15 mouse cellular contexts compared by ENCODE assay signal in genomic region chr3:84657240-84657639, GRCm38 (mm10). TPM values are rescaled to one million over a fixed set of nuclear protein-coding genes. Genes with fewer than 3 reads are reported as not detected.
A peak's percentile ranks its signal among the peaks of the same experiment; 100 is the strongest.
DNase-seq lines count a peak whose midpoint lies in the region; ATAC-seq lines count a peak whose summit lies in the region.
"Had no signal": no experiment of that assay in that cellular context is flagged by ENCODE, and none has a peak within 500 bp of the region (broad histone marks: within the 10 kb centered on the region; RNA-seq: fewer than 3 reads in every experiment).

No protein-coding gene starts in this region.

- DNase-seq in kidney, postnatal 36 days = no peak
- peak; percentile 36 for DNase-seq in CD4-positive, CD25-positive, alpha-beta regulatory T cell, adult 2 months (ENCODE audit: low read depth, low spot score)
- no peak for DNase-seq in left cerebral cortex, adult 11 months (ENCODE audit: low spot score)
- no peak for DNase-seq in testis, postnatal 14 days (ENCODE audit: low spot score)
- DNase-seq: adrenal gland, postnatal 10 days; cerebellum, adult 18-20 months; kidney, adult 2 months; midbrain, embryonic 14.5 days; right cerebral cortex, postnatal 25 days had no signal

- ATAC-seq in kidney, embryonic 15.5 days (replicated peaks; ENCODE audit: low FRiP score) = no peak
- peak; percentile 30 for ATAC-seq in activated CD4-positive, CD25-positive, alpha-beta regulatory T cell, adult 4 months
- peak; percentile 47 for ATAC-seq in megakaryocyte progenitor cell, adult 5-6 weeks (replicated peaks; ENCODE audit: poor library complexity)
- no peak for ATAC-seq in forebrain, embryonic 15.5 days (replicated peaks)
- ATAC-seq: liver, embryonic 12.5 days had no signal

- peaks cover 26% of the 10 kb centered on the region for H3K4me1 ChIP-seq in kidney, embryonic 15.5 days
- H3K4me1 ChIP-seq in forebrain, embryonic 15.5 days = peaks cover 20% of the 10 kb centered on the region

- WGBS in kidney, embryonic 15.5 days = 58% methylated on average over 6 of the region's 6 CpGs
- 70% methylated on average over 6 of the region's 6 CpGs for WGBS in forebrain, embryonic 15.5 days

- H3K27me3 ChIP-seq in kidney, embryonic 15.5 days = peaks cover 9% of the 10 kb centered on the region
- no peaks in the 10 kb centered on the region for H3K27me3 ChIP-seq in forebrain, embryonic 15.5 days
- H3K27me3 ChIP-seq: neural tube, embryonic 15.5 days had no signal

- no peak overlapping the region for H3K4me3 ChIP-seq in kidney, embryonic 15.5 days (replicated peaks)
- H3K4me3 ChIP-seq in forebrain, embryonic 15.5 days = no peak overlapping the region
- H3K4me3 ChIP-seq: liver, embryonic 12.5 days; neural tube, embryonic 15.5 days had no signal

- H3K4me2 ChIP-seq in kidney, embryonic 15.5 days = no peak overlapping the region
- H3K4me2 ChIP-seq in forebrain, embryonic 15.5 days (replicated peaks) = no peak overlapping the region
- H3K4me2 ChIP-seq: liver, embryonic 12.5 days; neural tube, embryonic 15.5 days had no signal

- no peak overlapping the region for H3K9ac ChIP-seq in kidney, embryonic 15.5 days
- no peak overlapping the region for H3K9ac ChIP-seq in forebrain, embryonic 15.5 days (replicated peaks)
- H3K9ac ChIP-seq: liver, embryonic 12.5 days; neural tube, embryonic 15.5 days had no signal

- H3K27ac ChIP-seq in kidney, embryonic 15.5 days = 0 out of 2 replicates have a peak overlapping the region, but pooled peaks have one; percentile 14
- no peak overlapping the region for H3K27ac ChIP-seq in forebrain, embryonic 15.5 days (replicated peaks)
- H3K27ac ChIP-seq: liver, embryonic 12.5 days; neural tube, embryonic 15.5 days had no signal

- H3K9me3 ChIP-seq in kidney, embryonic 15.5 days (replicated peaks) = no peaks in the 10 kb centered on the region
- H3K9me3 ChIP-seq in forebrain, embryonic 15.5 days = no peaks in the 10 kb centered on the region
- H3K9me3 ChIP-seq: liver, embryonic 12.5 days; neural tube, embryonic 15.5 days had no signal

- no peaks in the 10 kb centered on the region for H3K36me3 ChIP-seq in kidney, embryonic 15.5 days
- no peaks in the 10 kb centered on the region for H3K36me3 ChIP-seq in forebrain, embryonic 15.5 days
- H3K36me3 ChIP-seq: liver, embryonic 12.5 days; neural tube, embryonic 15.5 days had no signal

RNA-seq across cellular contexts. Expression of gene Tmem154, which starts 8.8 kb away (rescaled TPM):
- 0.64 and 0.73 TPM in 2 replicates for polyA plus RNA-seq in kidney, embryonic 15.5 days (2015; fragmentation: Nextera tagmentation; extraction: Ambion mirVana)
- polyA plus RNA-seq in activated CD4-positive, CD25-positive, alpha-beta regulatory T cell, adult 4 months (2017; shearing (Covaris generic)) = 100 to 1,000 TPM; 124 to 153 TPM
- 9.9 and 10.6 TPM in 2 replicates for total RNA-seq in megakaryocyte progenitor cell, adult 5-6 weeks (2015)
- 4.0 and 4.6 TPM in 2 replicates for total RNA-seq in megakaryocyte progenitor cell, adult 5-6 weeks (2017)
- 0.65 and 0.88 TPM in 2 replicates for polyA plus RNA-seq in forebrain, embryonic 15.5 days (2015; fragmentation: Nextera tagmentation; extraction: Ambion mirVana)

Comparison
In these comparisons a context has a peak if more than half of its experiments do, and no peak if none do; other contexts are left out.
1. ATAC-seq: peak in activated CD4-positive, CD25-positive, alpha-beta regulatory T cell, adult 4 months (single experiment) and megakaryocyte progenitor cell, adult 5-6 weeks (single experiment); none in kidney, embryonic 15.5 days (single experiment) and forebrain, embryonic 15.5 days (single experiment).
2. RNA of gene Tmem154, which starts 8.8 kb away (polyA plus RNA-seq): 124 to 153 TPM in activated CD4-positive, CD25-positive, alpha-beta regulatory T cell, adult 4 months; 0.64 to 0.73 TPM in kidney, embryonic 15.5 days and 0.65 to 0.88 TPM in forebrain, embryonic 15.5 days; every median in the first group is over 10 times any median in the second.